Mouse (Mus musculus) macrophage (primary cell): ENCODE results near the gene Mrps6. TPM values are rescaled to one million over a fixed set of nuclear protein-coding genes. Genes with fewer than 3 reads are reported as not detected.
"Not testable (repeated sequence)": the region's sequence is repeated elsewhere in the genome, so short reads cannot be mapped to it uniquely, and the experiment has no call there.

Source experiments
- H3K27ac ChIP-seq: fragments of 350-480 bp; formaldehyde crosslinking; 2 replicates; pipeline ENCODE4 v1.9.0; 2021
- H3K36me3 ChIP-seq: fragments of 350-480 bp; formaldehyde crosslinking; 2 replicates; pipeline ENCODE4 v1.9.0; 2021; ENCODE audit errors: inconsistent target
- H3K4me3 ChIP-seq: fragments of 350-480 bp; formaldehyde crosslinking; 2 replicates; pipeline ENCODE4 v1.9.0; 2021; ENCODE audit errors: inconsistent target
- H3K79me2 ChIP-seq: fragments of 350-480 bp; formaldehyde crosslinking; 2 replicates; pipeline ENCODE4 v1.9.0; 2021; ENCODE audit errors: inconsistent target
- WGBS: methylation state at CpG from one replicate; pipeline ENCODE4 v1.1.7; 2026; ENCODE audit warnings: inconsistent platforms; ENCODE audit not compliant: missing documents; 5-methylcytosine and 5-hydroxymethylcytosine counted together
- polyA plus RNA-seq: library from polyadenylated mRNA; stranded (reverse); fragments of 250-400 nt; gene quantifications from 3 replicates; pipeline ENCODE4 v1.2.4, GENCODE M21; 2018; ENCODE audit warnings: inconsistent platforms

The Mrps6 gene
- polyA plus RNA-seq, 1 experiment from 2014 or later: 18.9 TPM

DNA sequence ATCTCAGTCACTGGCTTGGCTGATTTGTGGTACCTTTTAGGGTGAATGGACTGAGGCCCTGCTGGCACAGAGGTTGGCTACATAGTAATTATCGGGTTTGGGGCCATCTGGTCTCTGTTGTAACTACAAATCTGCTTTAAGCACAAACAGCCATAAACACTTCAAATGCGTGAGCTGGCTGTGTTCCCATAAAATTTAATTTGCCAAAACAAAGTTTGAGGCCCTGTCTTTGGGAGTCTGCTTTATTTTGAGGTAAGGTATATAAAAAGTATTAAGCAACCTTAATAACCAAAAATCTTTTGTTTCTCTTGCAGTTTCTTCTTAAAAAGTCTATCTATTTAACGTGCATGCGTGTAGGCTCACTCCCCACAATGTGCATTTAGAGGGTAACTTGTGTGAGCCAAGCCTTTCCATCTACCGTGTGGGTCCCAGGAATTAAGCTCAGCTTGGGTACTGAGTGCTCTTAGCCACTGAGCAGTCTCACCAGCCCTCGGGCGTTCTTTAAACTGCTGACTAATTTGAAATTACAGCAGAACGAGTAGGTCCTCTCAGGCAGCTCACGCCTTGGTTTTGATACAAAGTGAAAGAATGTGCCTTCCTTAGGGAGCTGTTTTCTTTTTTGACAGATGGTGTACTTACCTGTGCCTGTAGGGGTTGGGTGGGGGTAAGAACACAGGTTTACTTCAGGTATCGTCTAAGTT lies 40.4 kb downstream of the Mrps6 start:
- Histone ChIP-seq H3K4me3 (no peak overlapping the region), H3K27ac (no peak overlapping the region), H3K36me3 (no peaks in the 10 kb centered on the region), H3K79me2 (no peaks in the 10 kb centered on the region)
- WGBS: 92% methylated on average over 10 of the region's 10 CpGs

DNA sequence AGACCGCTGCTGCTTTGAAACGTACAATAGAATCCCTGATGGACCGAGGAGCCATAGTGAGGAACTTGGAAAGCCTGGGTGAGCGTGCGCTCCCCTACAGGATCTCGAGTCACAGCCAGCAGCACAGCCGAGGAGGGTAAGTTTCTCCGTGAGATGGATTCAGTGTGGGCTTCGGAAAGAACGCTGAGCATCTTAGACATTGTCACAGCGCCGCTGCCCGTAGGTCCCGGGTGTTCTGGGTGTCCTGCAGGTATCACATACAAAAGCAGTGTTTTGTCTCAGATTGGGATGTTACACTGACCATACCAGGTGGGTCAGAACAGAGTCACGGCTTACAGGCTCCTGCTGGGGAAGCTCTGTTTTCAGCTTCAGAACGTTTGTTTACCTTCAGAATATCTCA lies 41.5 kb downstream of the Mrps6 start:
- H3K79me2 ChIP-seq: no peaks in the 10 kb centered on the region
- no peaks in the 10 kb centered on the region for H3K36me3 ChIP-seq
- no peak overlapping the region for H3K4me3 ChIP-seq
- WGBS: 93% methylated on average over 16 of the region's 16 CpGs
- no peak overlapping the region for H3K27ac ChIP-seq

GRCm38 (mm10) chr16:92100111-92100510 lies 42.0 kb downstream of the Mrps6 start:
- H3K36me3 ChIP-seq: no peaks in the 10 kb centered on the region
- WGBS: 94% methylated on average over 4 of the region's 4 CpGs
- H3K27ac ChIP-seq: no peak overlapping the region
- H3K4me3 ChIP-seq: no peak overlapping the region
- no peaks in the 10 kb centered on the region for H3K79me2 ChIP-seq

GRCm38 (mm10) chr16:92102115-92102514 lies 44.0 kb downstream of the Mrps6 start:
- Histone ChIP-seq H3K36me3 (no peaks in the 10 kb centered on the region), H3K4me3 (no peak overlapping the region), H3K79me2 (no peaks in the 10 kb centered on the region), H3K27ac (no peak overlapping the region)
- 87% methylated on average over 5 of the region's 5 CpGs for WGBS

DNA sequence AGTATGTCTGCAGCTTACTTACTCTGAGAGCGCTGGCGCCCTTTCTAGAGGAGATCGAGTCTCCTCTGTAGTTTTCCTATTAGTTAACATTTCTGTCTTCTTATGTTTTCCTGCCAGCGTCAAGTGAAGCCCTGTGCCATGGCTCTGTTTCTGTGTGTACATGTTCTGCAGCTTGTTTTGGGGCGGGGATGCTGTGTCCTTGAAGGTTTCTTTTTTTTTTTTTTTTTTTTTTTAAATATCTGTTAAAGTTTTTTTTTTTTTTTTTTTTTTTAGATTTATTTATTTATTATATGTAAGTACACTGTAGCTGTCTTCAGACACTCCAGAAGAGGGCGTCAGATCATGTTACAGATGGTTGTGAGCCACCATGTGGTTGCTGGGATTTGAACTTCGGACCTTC lies 44.9 kb downstream of the Mrps6 start:
- 95% methylated on average over 6 of the region's 7 CpGs for WGBS
- H3K4me3 ChIP-seq, H3K79me2 ChIP-seq, H3K27ac ChIP-seq, H3K36me3 ChIP-seq: not testable (repeated sequence)

- WGBS: 93% methylated on average over 9 of the region's 9 CpGs
- no peak overlapping the region for H3K4me3 ChIP-seq
- H3K36me3 ChIP-seq: no peaks in the 10 kb centered on the region
- no peak overlapping the region for H3K27ac ChIP-seq
- no peaks in the 10 kb centered on the region for H3K79me2 ChIP-seq
Observed at GRCm38 (mm10) chr16:92103572-92104331, 45.7 kb downstream of the Mrps6 start.

DNA sequence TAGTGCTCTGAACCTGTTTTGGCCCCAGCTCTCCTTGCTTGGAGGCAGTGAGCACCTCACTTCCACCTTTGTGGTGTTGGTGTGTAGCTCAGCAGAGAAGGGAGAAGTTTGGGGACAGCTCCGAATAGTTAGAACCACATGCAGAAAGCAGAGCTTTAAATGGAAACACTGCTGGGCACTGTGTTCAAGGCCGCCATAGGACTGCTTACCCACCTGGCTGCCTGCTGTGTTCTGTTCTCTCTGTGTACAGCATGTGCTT lies 46.2 kb downstream of the Mrps6 start:
- WGBS: 87% methylated on average over 2 of the region's 2 CpGs
- no peaks in the 10 kb centered on the region for H3K36me3 ChIP-seq
- no peak overlapping the region for H3K4me3 ChIP-seq
- no peaks in the 10 kb centered on the region for H3K79me2 ChIP-seq
- H3K27ac ChIP-seq: no peak overlapping the region

GRCm38 (mm10) chr16:92104951-92105350 lies 46.9 kb downstream of the Mrps6 start:
- no peaks in the 10 kb centered on the region for H3K36me3 ChIP-seq
- WGBS: 96% methylated on average over 2 of the region's 2 CpGs
- H3K79me2 ChIP-seq: no peaks in the 10 kb centered on the region
- H3K27ac ChIP-seq: no peak overlapping the region
- no peak overlapping the region for H3K4me3 ChIP-seq

GRCm38 (mm10) chr16:92105631-92106030 lies 47.6 kb downstream of the Mrps6 start:
- 79% methylated on average over 2 of the region's 3 CpGs for WGBS

GRCm38 (mm10) chr16:92107346-92107745 lies 49.3 kb downstream of the Mrps6 start:
- no peak overlapping the region for H3K27ac ChIP-seq
- 79% methylated on average over 5 of the region's 5 CpGs for WGBS
- H3K79me2 ChIP-seq: no peaks in the 10 kb centered on the region
- H3K4me3 ChIP-seq: no peak overlapping the region
- H3K36me3 ChIP-seq: no peaks in the 10 kb centered on the region

More at GRCm38 (mm10) chr16:92105631-92106030, 47.6 kb downstream of the Mrps6 start:
- Histone ChIP-seq H3K36me3 (no peaks in the 10 kb centered on the region), H3K79me2 (no peaks in the 10 kb centered on the region), H3K27ac (no peak overlapping the region), H3K4me3 (no peak overlapping the region)

GRCm38 (mm10) chr16:92114706-92115241 lies 56.7 kb downstream of the Mrps6 start:
- no peak overlapping the region for H3K4me3 ChIP-seq
- 90% methylated on average over 5 of the region's 5 CpGs for WGBS
- H3K27ac ChIP-seq: no peak overlapping the region

GRCm38 (mm10) chr16:92115611-92116421 lies 57.7 kb downstream of the Mrps6 start:
- Histone ChIP-seq H3K27ac (no peak overlapping the region), H3K4me3 (no peak overlapping the region), H3K36me3 (no peaks in the 10 kb centered on the region), H3K79me2 (no peaks in the 10 kb centered on the region)
- 83% methylated on average over 17 of the region's 20 CpGs for WGBS

More at GRCm38 (mm10) chr16:92114706-92115241, 56.7 kb downstream of the Mrps6 start:
- Histone ChIP-seq H3K36me3 (no peaks in the 10 kb centered on the region), H3K79me2 (no peaks in the 10 kb centered on the region)

DNA sequence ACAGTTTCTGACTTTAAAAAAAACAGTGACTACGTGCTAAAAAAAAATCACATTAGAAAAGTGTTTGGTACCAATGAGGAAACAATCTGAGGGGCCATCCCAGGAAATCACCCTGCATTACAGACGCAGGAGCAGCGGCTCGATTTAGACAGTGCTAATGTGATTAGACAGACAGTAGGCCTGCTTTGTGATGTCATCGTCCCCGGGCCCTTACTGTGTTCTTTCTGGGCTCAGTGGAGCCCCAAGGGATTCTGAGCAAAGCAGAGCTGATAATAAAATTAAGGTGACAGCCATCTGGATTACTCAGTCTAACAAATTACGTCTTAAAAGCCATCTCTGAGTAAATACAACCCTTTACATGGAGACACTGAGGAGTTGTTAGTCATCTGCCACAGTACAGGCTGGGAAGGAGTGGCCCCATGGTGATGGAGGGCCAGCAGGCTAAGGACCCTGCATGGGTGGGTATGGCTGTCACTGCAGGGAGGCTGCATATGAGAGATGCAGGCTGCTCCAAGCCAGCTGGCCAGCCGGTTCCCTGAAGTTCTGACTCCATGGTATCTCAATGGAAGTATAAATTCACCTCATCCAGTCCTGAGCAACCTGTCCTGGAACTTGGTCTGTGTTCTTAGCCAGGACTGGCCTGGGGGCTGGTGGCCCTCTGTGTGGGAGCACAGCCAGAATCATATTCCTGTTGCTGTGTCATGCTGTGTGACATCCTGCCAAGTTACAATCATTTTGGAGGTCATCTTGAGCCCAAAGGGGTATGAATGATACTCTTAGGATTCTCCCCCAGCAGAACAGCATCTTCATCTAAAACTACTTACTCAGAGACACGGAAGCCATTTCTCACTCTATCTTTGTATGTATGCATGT lies 59.5 kb downstream of the Mrps6 start:
- Histone ChIP-seq H3K36me3 (no peaks in the 10 kb centered on the region), H3K79me2 (no peaks in the 10 kb centered on the region), H3K27ac (no peak overlapping the region), H3K4me3 (no peak overlapping the region)
- 94% methylated on average over 9 of the region's 9 CpGs for WGBS

- Histone ChIP-seq H3K36me3 (no peaks in the 10 kb centered on the region), H3K79me2 (no peaks in the 10 kb centered on the region), H3K4me3 (no peak overlapping the region), H3K27ac (no peak overlapping the region)
- 88% methylated on average over 13 of the region's 13 CpGs for WGBS
Observed at GRCm38 (mm10) chr16:92119013-92119515, 61.0 kb downstream of the Mrps6 start.
